Mouse (Mus musculus): Measurements from ENCODE around the gene Selplg. TPM values are rescaled to one million over a fixed set of nuclear protein-coding genes. Genes with fewer than 3 reads are reported as not detected.
A peak's percentile ranks its signal among the peaks of the same experiment; 100 is the strongest.

The Selplg gene
- 205 and 252 TPM in 2 replicates for polyA plus RNA-seq (2015; fragmentation: Nextera tagmentation; extraction: Ambion mirVana)

GRCm38 (mm10) chr5:113832490-113832901 is at the start of gene Selplg:
TSS of gene Selplg (minus strand) at chr5:113832644.
- peak; percentile 96 for DNase-seq (ENCODE audit: low spot score)

GRCm38 (mm10) chr5:113881136-113881535 is 48.7 kb upstream of the Selplg start:
- no peak for DNase-seq (ENCODE audit: low spot score)

GRCm38 (mm10) chr5:113878943-113879617 is 46.6 kb upstream of the Selplg start:
- DNase-seq (ENCODE audit: low spot score) = no peak

DNA sequence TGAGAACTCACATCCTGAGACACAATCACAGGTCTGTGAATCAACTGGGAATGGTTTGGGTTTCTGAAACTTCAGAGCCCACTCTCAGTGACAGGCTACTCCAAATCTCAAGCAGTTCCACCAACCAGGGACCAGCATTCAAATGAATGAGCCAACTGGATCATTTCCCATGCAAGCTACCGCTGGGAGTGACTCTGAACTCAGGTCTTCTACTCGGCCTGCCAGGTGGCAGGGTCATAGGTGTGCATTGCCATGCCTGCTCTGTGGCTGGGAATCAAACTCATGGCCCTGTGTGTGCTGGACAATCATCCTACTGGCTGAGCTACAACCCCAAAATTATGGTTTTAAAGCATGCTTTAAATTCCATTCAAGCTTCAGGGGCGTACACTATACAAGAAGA is 45.1 kb upstream of the Selplg start:
- no peak for DNase-seq (ENCODE audit: low spot score)

GRCm38 (mm10) chr5:113876176-113876575 is 43.7 kb upstream of the Selplg start:
- DNase-seq (ENCODE audit: low spot score) = peak; percentile 66

DNA sequence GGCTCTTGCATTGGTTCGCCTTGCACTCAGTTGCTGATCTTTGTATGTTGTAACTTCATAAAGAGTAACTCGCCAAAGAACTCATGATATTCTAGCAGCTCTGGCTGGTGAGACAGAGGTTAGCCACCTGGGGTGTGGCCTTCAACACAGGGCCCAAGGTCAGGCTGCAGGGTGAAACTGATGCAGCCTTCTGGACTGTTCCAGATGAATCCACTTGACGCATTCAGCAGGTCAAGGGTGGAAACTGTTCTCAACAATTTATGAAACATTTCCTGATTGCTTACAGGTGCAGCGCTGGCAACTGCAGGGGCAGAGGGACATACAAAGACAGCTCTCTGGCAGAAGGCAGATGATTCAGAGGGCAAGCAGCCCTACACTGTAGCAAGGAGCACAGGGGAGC is 43.2 kb upstream of the Selplg start:
- DNase-seq (ENCODE audit: low spot score) = no peak

DNA sequence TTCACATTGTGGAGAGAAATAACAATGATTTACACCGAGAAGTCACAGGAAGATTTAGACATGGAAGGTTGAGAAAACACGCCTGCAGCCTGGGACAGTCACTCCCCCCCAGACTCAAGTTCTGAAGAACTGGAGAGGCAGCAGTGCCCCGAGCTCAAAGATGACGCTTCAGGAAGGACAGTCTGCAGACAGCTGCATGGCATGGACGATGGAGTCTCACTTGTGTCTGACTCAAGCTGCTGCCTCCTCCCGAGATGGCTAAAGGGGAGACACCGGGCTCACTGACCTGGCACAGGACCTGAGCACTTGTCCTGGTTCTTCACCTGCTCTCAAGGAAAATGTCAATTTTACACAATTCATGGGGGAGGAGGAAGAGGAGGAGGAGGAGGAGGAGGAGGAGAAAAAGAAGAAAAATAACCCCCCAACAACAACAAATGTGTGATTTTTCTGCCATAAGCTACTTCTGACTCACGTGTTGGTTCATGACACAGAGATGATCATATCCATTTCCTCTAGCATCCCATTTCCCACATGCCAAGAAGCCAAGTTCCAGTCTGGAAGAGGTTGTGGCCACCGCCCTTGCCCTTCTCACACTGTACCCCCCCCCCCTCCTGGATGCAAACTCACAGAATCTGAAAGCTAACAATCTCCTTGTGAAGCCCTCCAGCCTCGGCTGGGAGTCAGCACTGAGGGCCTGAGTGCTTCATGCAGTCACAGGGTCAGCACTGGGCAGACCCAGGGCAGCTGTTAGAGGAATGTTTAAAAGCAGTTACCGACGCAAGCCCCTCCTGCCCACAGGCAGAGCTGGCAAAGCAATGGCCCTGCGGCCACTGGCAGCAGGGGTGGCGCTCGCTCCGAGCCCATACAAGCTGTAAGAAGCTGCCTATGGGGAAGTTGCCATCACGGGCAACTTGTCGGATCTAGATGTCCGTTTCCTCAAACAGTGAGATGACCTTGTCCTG is 41.9 kb upstream of the Selplg start:
- no peak for DNase-seq (ENCODE audit: low spot score)

- peak; percentile 68 for DNase-seq (ENCODE audit: low spot score)
Observed at GRCm38 (mm10) chr5:113872936-113873912, 40.8 kb upstream of the Selplg start.

DNA sequence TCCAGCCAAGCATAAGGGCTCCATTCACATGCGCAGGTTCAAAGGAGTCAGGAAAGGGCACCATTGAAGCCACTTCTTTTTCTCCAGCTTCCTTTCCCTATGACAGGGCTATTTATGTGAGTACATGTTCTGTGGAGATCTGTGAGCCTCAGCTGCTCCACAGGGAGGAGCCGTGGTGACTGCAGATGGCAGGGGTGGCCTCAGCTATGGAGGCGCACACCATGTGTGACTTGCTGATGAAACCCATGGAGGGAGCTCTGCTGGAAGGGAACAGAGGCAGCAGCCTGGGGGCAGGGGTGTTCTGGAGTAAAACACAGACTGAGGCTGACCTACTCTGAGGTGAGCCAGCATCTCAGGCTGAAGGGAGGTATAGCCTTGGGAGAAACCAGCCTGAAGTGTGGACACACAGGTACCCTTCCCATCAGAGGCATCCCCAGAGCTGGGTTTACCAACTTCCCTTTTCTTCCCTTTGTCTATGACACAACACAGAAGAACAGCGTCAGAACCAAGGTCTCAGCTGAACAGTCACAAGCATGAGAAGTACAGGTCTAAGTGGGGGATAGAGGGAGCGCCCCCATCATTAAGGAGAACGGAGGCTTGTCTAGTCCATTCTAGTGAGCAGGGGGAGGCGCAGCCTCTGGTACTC is 39.6 kb upstream of the Selplg start:
- peak; percentile 32 for DNase-seq (ENCODE audit: low spot score)

DNA sequence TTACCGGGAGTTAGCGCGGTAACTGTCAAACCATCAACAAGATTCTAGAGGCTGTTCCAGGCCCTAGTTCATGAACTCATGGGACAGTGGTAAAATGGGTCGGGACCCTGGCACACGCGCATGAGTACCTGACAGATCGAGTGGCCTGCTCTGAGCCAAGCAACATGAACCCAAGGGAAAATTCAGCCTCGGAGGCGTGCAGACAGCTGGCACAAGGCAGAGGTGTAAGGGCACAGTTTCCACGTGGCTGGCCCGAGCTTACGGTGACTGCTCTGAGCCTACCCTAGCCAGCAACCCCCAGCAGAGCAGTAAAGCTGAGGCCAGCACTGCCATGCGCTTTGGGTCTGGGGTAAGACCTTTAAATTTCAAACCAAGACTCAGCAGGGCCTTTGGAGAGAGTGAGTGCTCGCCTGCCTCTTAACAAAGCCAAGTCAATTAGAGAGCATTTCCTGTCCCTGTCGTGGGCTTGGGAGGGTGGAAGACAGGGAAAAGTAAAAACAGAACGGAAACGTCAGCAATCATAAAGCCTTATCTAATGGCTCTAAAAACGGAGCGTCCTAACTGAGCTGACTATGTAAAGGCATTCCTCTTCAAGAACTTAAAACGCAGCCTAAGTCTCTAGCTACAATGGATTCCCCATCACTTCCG is 38.1 kb upstream of the Selplg start:
- DNase-seq (ENCODE audit: low spot score) = no peak

DNA sequence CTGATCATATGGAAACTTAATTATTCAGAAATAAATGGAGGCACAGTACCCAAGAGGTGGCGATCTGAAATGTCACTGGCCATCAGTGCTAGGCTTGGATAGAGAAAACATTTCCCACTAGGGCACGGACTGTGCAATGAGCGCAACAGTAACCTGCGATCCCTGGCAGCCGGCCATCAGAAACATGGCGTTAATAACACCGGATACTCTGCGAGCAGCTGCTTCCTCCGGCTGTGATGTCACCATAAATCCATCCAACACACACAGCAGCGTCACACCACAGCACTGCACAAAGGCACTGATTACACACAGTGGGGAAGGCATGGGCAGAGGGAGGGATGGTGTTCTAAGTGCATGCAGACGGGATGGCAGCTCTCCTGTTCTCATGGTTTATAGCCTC is 36.7 kb upstream of the Selplg start:
- DNase-seq (ENCODE audit: low spot score) = no peak

GRCm38 (mm10) chr5:113864992-113865391 is 32.5 kb upstream of the Selplg start:
- DNase-seq (ENCODE audit: low spot score) = no peak

DNA sequence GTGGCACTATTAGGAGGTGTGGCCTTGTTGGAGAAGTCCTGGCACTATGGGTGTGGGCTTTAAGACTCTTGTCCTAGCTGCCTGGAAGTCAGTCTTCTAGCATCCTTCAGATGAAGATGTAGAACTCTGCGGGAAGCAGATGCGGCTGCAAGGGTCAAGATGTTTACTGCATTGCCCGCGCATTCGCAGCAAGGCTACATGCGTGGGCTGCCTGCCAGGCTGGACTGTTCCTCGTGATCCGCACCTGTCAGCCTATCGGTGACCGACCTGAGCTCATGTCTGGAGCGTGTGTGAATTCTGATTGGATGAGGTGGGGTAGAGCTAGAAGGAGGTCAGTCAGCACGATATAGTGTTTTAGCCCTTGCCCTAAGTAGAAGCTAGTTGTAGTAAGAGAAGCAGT is 31.6 kb upstream of the Selplg start:
- no peak for DNase-seq (ENCODE audit: low spot score)

GRCm38 (mm10) chr5:113862418-113862817 is 30.0 kb upstream of the Selplg start:
- no peak for DNase-seq (ENCODE audit: low spot score)

DNA sequence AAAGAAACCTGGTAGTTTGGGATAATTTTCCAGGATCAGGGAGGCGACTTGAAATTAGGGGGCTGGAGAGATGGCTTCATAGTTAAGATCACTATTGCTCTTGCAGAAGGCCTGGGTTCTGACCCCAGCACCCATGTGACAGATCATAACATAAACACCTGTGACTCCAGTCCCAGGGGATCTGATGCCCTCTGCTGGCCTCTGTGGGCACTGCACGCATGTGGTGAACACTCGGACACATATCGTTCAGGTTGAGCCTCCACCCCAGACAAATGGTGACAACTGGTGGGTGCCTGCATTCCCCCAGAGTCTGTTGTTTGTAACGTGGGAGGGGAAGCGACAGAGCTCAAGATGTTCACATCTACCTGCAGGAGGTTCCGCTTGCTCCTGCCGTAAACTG is 28.9 kb upstream of the Selplg start:
- DNase-seq (ENCODE audit: low spot score) = peak; percentile 49

- peak; percentile 63 for DNase-seq (ENCODE audit: low spot score)
Observed at GRCm38 (mm10) chr5:113858971-113859370, 26.5 kb upstream of the Selplg start.

DNA sequence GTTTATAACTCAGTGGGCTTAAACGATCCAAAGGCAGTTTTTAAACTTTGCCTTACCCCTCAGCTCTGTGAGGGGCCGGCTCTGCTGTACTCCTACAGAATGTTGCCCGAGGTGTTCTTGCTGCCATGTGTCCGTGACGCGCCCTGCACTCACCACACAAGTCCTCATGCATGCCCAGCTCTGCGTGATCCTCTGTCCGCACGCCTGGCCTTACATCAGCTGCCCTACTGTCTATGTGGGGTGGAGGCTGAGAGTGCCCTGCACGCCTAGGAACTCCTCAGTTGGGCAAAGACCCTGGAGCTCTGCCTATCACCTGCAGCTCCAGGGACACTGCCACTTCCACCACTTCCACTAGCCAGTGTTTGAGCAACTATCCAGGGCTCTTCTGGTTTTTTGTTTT is 26.1 kb upstream of the Selplg start:
- DNase-seq (ENCODE audit: low spot score) = no peak

DNA sequence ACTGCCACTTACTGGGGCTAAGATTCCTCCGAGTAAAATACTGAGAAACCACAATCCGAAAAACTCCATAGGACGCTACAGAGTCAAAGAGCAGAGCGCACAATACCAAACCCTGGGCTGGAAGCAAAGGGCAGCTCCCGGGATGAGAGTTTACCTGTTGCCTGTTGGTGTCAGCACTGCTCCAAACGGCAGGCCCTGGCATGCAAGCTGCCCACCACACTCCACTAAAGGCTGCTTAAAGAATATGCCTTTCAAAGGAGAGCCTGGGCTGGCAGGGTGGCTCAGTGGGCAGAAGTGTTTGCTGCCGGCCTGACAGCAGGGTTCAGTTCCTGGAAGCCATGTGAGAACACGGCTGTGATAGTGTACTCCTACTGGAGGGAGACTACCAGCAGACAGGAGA is 25.2 kb upstream of the Selplg start:
- no peak for DNase-seq (ENCODE audit: low spot score)

GRCm38 (mm10) chr5:113856631-113857030 is 24.2 kb upstream of the Selplg start:
- no peak for DNase-seq (ENCODE audit: low spot score)

DNA sequence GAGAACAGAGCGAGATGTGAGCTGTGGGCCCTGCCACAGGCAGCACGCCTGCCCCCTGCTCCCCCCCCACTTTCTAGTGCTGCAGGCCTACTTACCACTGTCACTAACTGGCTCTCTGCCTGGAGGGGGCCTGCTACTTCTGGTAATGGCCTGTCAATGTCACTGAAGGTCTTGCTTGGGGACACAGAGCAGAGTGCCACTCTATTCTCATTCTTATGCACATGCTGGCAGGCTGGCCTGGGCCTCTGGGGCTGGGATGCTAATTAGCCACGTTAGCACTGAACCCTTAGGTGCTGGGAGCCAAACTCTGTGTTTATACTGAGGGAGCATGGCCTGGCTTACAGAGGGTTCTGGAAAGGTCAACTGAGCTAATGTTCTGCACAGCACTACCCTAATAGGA is 23.3 kb upstream of the Selplg start:
- DNase-seq (ENCODE audit: low spot score) = no peak

All from thymus, postnatal 0 days (tissue).